Mouse (Mus musculus) midbrain, postnatal 0 days (tissue): Measurements from ENCODE around the gene Trappc2. TPM values are rescaled to one million over a fixed set of nuclear protein-coding genes. Genes with fewer than 3 reads are reported as not detected.

ENCODE experiments used
- ATAC-seq: fragments of 200-750 bp; cut with Nextera tagmentation; 2 replicates; pipeline ENCODE4 v1.8.0; 2017; ENCODE audit warnings: moderate number of reproducible peaks, mild to moderate bottlenecking, moderate TSS enrichment, moderate library complexity; ENCODE audit not compliant: low FRiP score
- DNase-seq: peaks from one replicate; pipeline ENCODE4 v3.0.0-alpha.2; 2015; ENCODE audit warnings: low spot score
- H3K27ac ChIP-seq: fragments of 300-500 bp; sonication (generic); 2 replicates; pipeline ENCODE4 v1.5.1; 2014; ENCODE audit warnings: low read depth, mild to moderate bottlenecking, low read length, mixed read lengths
- H3K27me3 ChIP-seq: fragments of 300-500 bp; sonication (generic); 2 replicates; pipeline ENCODE4 v1.6.1; 2014; ENCODE audit warnings: low read length, control low read depth, mixed read lengths; ENCODE audit not compliant: insufficient read depth
- H3K36me3 ChIP-seq: fragments of 300-500 bp; sonication (generic); 2 replicates; pipeline ENCODE4 v1.6.1; 2014; ENCODE audit warnings: low read length, control low read depth, mixed read lengths; ENCODE audit not compliant: insufficient read depth
- H3K4me1 ChIP-seq: fragments of 300-500 bp; sonication (generic); 2 replicates; pipeline ENCODE4 v1.6.1; 2014; ENCODE audit warnings: mild to moderate bottlenecking, control low read depth, antibody characterized with exemption, low read length, mixed read lengths; ENCODE audit not compliant: insufficient read depth
- H3K4me2 ChIP-seq: fragments of 300-500 bp; sonication (generic); 2 replicates; pipeline ENCODE4 v1.6.1; 2014; ENCODE audit warnings: low read depth, mild to moderate bottlenecking, low read length, mixed read lengths; ENCODE audit not compliant: poor library complexity, severe bottlenecking
- H3K4me3 ChIP-seq: fragments of 300-500 bp; sonication (generic); 2 replicates; pipeline ENCODE4 v1.5.1; 2014; ENCODE audit warnings: low read depth, mild to moderate bottlenecking, low read length, moderate library complexity
- H3K9ac ChIP-seq: fragments of 300-500 bp; sonication (generic); replicated peaks from 2 replicates; pipeline ENCODE4 v1.6.1; 2014; ENCODE audit warnings: mild to moderate bottlenecking, low read length, moderate library complexity, mixed read lengths; ENCODE audit not compliant: poor library complexity, severe bottlenecking
- H3K9me3 ChIP-seq: fragments of 300-500 bp; sonication (generic); 2 replicates; pipeline ENCODE4 v1.6.1; 2016; ENCODE audit warnings: low read length, control low read depth
- CTCF ChIP-seq: IDR thresholded peaks from 2 replicates; pipeline ENCODE4 v1.5.1; 2016; ENCODE audit warnings: antibody characterized with exemption, mild to moderate bottlenecking
- WGBS: fragments of 180-500 bp; shearing (Covaris S2); extraction: QIAGEN DNeasy Blood & Tissue Kit; methylation state at CpG from one replicate; pipeline ENCODE4 v1.1.7; 2014; 5-methylcytosine and 5-hydroxymethylcytosine counted together
- polyA plus RNA-seq: library from polyadenylated mRNA; unstranded; fragments of >200 nt; fragmentation: Nextera tagmentation; extraction: Ambion mirVana; gene quantifications from 2 replicates; pipeline ENCODE4 v1.2.1, GENCODE M21; 2015
- total RNA-seq: library from RNA; depleted of rRNA; stranded (reverse); fragments of >200 nt; gene quantifications from 2 replicates; pipeline ENCODE4 v1.2.3, GENCODE M21; 2014

Trappc2 gene
- total and polyA plus RNA-seq, 2 experiments from 2014 or later, result 43.0 to 107 TPM

- no peak overlapping the region for H3K4me3 ChIP-seq
- no peaks in the 10 kb centered on the region for H3K4me1 ChIP-seq
- H3K27me3 ChIP-seq, result no peaks in the 10 kb centered on the region
- no peak for DNase-seq
- no peak for TF ChIP-seq CTCF
- H3K27ac ChIP-seq, result no peak overlapping the region
- no peak for ATAC-seq
- no peak overlapping the region for H3K9ac ChIP-seq
- no peaks in the 10 kb centered on the region for H3K36me3 ChIP-seq
- peak overlapping the region; percentile 57 for H3K4me2 ChIP-seq
- no peaks in the 10 kb centered on the region for H3K9me3 ChIP-seq
- WGBS, result 65% methylated on average over 6 of the region's 6 CpGs
These were observed 37.0 kb downstream of the Trappc2 start for GRCm38 (mm10) chrX:166477393-166477792.

DNA sequence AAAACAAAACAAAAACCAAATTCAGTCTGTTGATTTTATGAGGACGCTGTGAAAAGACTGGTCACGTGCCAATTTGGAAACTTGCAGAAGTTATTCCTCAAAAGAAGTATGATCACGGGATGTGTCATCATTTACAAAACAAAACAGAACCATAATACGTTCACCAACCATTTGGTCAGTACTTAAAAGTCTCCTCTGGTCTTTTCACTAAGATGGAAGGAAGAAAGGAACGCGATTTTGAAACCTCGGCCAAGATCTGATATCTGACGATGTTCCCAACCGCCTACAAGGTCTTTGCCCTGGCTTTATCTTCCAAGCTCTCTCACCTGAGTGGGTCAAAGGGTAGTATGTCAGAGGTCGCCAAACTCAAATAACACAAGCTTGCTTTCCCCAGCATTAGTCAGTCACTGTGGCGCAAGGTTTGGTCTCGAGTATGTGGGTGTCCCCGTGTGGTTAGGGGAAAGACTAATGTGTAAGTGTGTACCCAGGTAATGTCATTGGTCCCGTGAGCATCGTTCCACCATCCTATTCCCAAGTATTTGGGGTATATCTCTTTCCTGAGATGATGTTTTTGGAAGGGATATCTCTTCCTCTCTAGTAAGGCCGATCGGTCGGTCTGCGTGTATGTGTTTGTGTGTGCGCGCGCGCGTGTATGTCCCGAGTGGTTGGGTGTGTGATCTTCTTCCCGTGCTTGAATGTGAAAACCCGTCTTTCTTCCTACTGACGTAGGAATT, 38.4 kb downstream of the Trappc2 start:
- H3K36me3 ChIP-seq, result no peaks in the 10 kb centered on the region
- DNase-seq (peak; percentile 0), ATAC-seq (peak; percentile 53)
- H3K4me2 ChIP-seq, result peak overlapping the region; percentile 57
- no peaks in the 10 kb centered on the region for H3K27me3 ChIP-seq
- 20% methylated on average over 28 of the region's 28 CpGs for WGBS
- peak overlapping the region; percentile 68 for H3K9ac ChIP-seq
- peak overlapping the region; percentile 54 for H3K4me3 ChIP-seq
- no peak for TF ChIP-seq CTCF
- H3K4me1 ChIP-seq, result no peaks in the 10 kb centered on the region
- H3K9me3 ChIP-seq, result no peaks in the 10 kb centered on the region
- peak overlapping the region; percentile 76 for H3K27ac ChIP-seq

DNA sequence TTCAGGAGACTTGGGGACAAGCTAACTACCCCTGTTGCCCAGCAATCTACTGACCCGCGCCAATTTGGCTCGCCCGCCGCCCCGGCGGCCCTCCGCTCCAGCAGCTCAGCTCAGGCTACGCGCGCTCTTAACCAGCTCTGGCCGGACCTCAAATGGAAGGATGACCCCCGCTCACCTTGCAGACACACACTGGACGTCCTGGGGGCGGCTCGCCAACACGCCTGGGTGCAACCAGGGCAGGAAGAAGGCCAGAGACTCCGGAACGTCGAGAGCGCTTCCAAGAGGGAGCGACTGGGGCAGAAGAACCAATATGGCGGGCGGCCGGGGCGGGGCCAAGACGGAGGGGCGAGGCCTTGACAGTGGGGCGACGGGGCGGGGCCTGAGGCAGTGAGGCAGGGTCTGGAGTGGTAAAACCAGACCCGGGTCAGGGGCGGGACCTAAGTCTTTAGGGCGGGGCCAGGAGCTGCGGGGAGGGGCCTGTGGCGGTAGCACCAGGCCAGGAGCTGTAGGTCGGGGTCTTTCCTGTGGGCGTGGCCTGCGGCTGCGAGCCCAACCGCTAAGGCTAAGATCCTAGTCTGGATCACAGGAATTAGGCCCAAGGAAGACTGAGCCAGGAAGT, 39.1 kb downstream of the Trappc2 start, which contains the start of gene Rab9:
Gene Rab9, minus strand, starts transcription at position 503 of the 619 bp plus-strand sequence.
- no peaks in the 10 kb centered on the region for H3K4me1 ChIP-seq
- no peak for TF ChIP-seq CTCF
- H3K36me3 ChIP-seq, result no peaks in the 10 kb centered on the region
- H3K27me3 ChIP-seq, result no peaks in the 10 kb centered on the region
- 17% methylated on average over 40 of the region's 41 CpGs for WGBS
- H3K9me3 ChIP-seq, result no peaks in the 10 kb centered on the region
- peak within 1 kb of the TSS; percentile 57 for H3K4me2 ChIP-seq
- DNase-seq, result peak; percentile 94
- ATAC-seq, result peak; percentile 99
- H3K27ac ChIP-seq, result peak within 1 kb of the TSS; percentile 76
- H3K4me3 ChIP-seq, result peak within 1 kb of the TSS; percentile 54
- H3K9ac ChIP-seq, result peak within 1 kb of the TSS; percentile 68

GRCm38 (mm10) chrX:166495052-166495451, 54.7 kb downstream of the Trappc2 start:
- no peak for DNase-seq
- no peak overlapping the region for H3K4me3 ChIP-seq
- H3K27me3 ChIP-seq, result no peaks in the 10 kb centered on the region
- H3K9me3 ChIP-seq, result no peaks in the 10 kb centered on the region
- H3K4me2 ChIP-seq, result no peak overlapping the region
- H3K4me1 ChIP-seq, result no peaks in the 10 kb centered on the region
- H3K36me3 ChIP-seq, result no peaks in the 10 kb centered on the region
- ATAC-seq, result no peak
- H3K27ac ChIP-seq, result no peak overlapping the region
- 93% methylated on average over 2 of the region's 2 CpGs for WGBS
- TF ChIP-seq CTCF, result no peak
- no peak overlapping the region for H3K9ac ChIP-seq

- Histone ChIP-seq H3K27me3 (no peaks in the 10 kb centered on the region), H3K9me3 (no peaks in the 10 kb centered on the region), H3K4me2 (no peak overlapping the region), H3K4me3 (no peak overlapping the region), H3K4me1 (no peaks in the 10 kb centered on the region), H3K27ac (no peak overlapping the region), H3K9ac (no peak overlapping the region), H3K36me3 (no peaks in the 10 kb centered on the region)
- WGBS, result 39% methylated on average over 4 of the region's 4 CpGs
- DNase-seq (peak; percentile 28), ATAC-seq (no peak)
- no peak for TF ChIP-seq CTCF
These were observed 57.4 kb downstream of the Trappc2 start for GRCm38 (mm10) chrX:166497771-166498170.
